Mouse (Mus musculus): Measurements from ENCODE around the gene Tfip11. TPM values are rescaled to one million over a fixed set of nuclear protein-coding genes. Genes with fewer than 3 reads are reported as not detected.

The Tfip11 gene
- polyA plus RNA-seq, 1 experiment = 58.9 TPM

DNA sequence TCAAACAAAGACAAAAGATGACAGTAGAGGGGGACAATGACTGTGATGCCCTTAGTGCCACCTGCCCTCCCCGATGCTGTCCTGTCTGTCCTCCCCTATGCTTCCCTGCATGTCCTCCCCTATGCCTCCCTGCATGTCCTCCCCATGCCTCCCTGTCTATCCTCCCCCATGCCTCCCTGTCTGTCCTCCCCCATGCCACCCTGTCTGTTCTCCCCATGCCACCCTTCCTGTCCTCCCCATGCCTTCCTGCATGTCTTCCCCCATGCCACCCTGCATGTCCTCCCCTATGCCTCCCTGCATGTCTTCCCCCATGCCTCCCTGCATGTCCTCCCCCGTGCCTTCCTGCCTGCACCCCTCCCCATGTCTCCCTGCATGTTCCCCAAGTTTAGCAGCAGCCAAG, 26.0 kb upstream of the Tfip11 start:
- WGBS = 80% methylated on average over 2 of the region's 2 CpGs

DNA sequence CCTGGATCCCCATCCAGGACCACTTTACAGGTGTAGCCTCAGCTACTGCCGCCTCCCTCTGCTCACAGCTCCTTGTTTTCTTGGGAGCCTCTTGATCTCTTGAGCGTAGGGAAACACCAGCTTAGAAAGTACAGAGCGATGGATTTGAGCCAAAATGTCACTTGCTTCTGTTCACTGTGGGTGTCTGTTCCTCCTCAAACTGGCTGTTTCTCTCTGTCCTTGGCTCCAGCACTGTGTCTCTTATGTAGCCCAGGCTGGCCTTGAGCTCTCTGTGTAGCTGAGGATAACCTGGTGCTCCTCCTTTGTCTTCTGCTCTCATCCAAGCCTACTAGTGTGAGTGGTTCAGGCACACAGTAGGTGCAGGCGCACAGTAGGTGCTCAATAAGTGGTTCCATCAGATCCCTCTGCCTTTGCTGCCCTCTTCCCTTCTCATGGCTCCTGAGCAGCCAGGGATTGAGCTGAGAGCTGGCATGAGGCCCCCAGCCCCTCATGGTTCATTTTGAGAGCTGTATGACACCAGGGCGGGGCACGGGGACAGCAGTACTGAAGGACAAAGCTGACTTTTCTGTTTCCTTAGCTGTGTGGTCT, 25.3 kb upstream of the Tfip11 start:
- no peak for DNase-seq
- Histone ChIP-seq H3K4me1 (replicated peaks; ENCODE audit: control insufficient read depth, insufficient read depth, low read length) (peaks cover 66% of the 10 kb centered on the region), H3K4me3 (ENCODE audit: control insufficient read depth, insufficient read depth, low read length) (no peak overlapping the region), H3K27me3 (ENCODE audit: control insufficient read depth, insufficient read depth, low read length) (no peaks in the 10 kb centered on the region), H3K27ac (ENCODE audit: control insufficient read depth, insufficient read depth, low read length) (no peak overlapping the region; the same call in 1 of the 2 replicates), H3K36me3 (ENCODE audit: control insufficient read depth, insufficient read depth, low read length) (no peaks in the 10 kb centered on the region)
- TF ChIP-seq CTCF (IDR thresholded peaks at IDR 0.05; ENCODE audit: borderline replicate concordance, control insufficient read depth, extremely low read depth, insufficient read depth, low read length, poor library complexity) (no peak), POLR2A (IDR thresholded peaks at IDR 0.05; ENCODE audit: control insufficient read depth, extremely low read depth, insufficient read depth, low read length, poor library complexity) (no peak)
- 94% methylated on average over 6 of the region's 6 CpGs for WGBS

More for the DNA sequence above, 26.0 kb upstream of the Tfip11 start:
- Histone ChIP-seq H3K4me1 (replicated peaks; ENCODE audit: control insufficient read depth, insufficient read depth, low read length) (peaks cover 69% of the 10 kb centered on the region), H3K27me3 (ENCODE audit: control insufficient read depth, insufficient read depth, low read length) (no peaks in the 10 kb centered on the region), H3K4me3 (ENCODE audit: control insufficient read depth, insufficient read depth, low read length) (no peak overlapping the region), H3K36me3 (ENCODE audit: control insufficient read depth, insufficient read depth, low read length) (no peaks in the 10 kb centered on the region), H3K27ac (ENCODE audit: control insufficient read depth, insufficient read depth, low read length) (no peak overlapping the region)
- TF ChIP-seq POLR2A (IDR thresholded peaks at IDR 0.05; ENCODE audit: control insufficient read depth, extremely low read depth, insufficient read depth, low read length, poor library complexity) (no peak), CTCF (IDR thresholded peaks at IDR 0.05; ENCODE audit: borderline replicate concordance, control insufficient read depth, extremely low read depth, insufficient read depth, low read length, poor library complexity) (no peak)
- no peak for DNase-seq

DNA sequence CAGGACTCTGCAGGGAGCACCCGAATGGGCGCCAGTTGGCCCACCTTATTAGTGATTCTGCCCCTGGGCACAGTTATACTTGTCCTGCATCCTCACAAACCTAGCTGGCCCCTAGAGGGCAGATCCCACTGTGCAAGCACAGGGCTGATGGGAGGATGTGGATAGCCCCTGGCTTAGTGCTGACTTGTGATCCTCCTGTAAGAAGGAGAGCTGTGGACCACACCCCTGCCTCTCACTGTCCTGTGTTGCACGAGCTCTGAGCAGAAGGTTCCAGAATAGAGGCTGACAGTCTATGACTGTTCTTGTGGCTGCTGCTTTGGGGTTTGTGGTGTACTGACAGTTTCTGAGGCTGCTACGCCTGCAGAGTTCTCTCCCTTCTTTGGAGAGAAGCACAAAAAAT, 24.5 kb upstream of the Tfip11 start:
- TF ChIP-seq POLR2A (IDR thresholded peaks at IDR 0.05; ENCODE audit: control insufficient read depth, extremely low read depth, insufficient read depth, low read length, poor library complexity) = no peak
- H3K27ac ChIP-seq (ENCODE audit: control insufficient read depth, insufficient read depth, low read length) = peak overlapping the region; percentile 29; the same call in 1 of the 2 replicates
- H3K4me3 ChIP-seq (ENCODE audit: control insufficient read depth, insufficient read depth, low read length) = no peak overlapping the region
- no peaks in the 10 kb centered on the region for H3K36me3 ChIP-seq (ENCODE audit: control insufficient read depth, insufficient read depth, low read length)
- DNase-seq = no peak
- peaks cover 59% of the 10 kb centered on the region for H3K4me1 ChIP-seq (replicated peaks; ENCODE audit: control insufficient read depth, insufficient read depth, low read length)
- H3K27me3 ChIP-seq (ENCODE audit: control insufficient read depth, insufficient read depth, low read length) = no peaks in the 10 kb centered on the region
- WGBS = 64% methylated on average over 4 of the region's 4 CpGs

DNA sequence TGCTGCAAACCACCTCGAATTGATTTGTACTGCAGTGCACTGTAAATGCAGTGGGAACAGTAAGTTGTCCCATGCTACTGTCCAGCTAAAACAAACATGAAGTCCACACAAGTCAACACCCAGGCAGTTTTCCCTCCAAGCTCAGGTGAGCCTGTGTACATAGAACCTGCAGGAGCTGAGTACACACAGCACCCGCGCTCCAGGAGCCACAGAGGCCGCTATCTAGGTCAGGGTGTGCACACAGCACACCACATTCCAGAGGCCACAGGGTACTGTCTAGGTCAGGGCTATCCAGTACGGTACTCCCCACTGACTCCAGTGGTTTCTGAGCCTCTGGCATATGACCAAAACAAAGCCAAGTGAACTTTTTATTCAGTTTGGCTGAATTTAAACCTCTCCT, 23.8 kb upstream of the Tfip11 start:
- WGBS = 59% methylated on average over 5 of the region's 5 CpGs
- H3K36me3 ChIP-seq (ENCODE audit: control insufficient read depth, insufficient read depth, low read length) = no peaks in the 10 kb centered on the region
- no peaks in the 10 kb centered on the region for H3K27me3 ChIP-seq (ENCODE audit: control insufficient read depth, insufficient read depth, low read length)
- TF ChIP-seq POLR2A (IDR thresholded peaks at IDR 0.05; ENCODE audit: control insufficient read depth, extremely low read depth, insufficient read depth, low read length, poor library complexity) = no peak
- no peak for TF ChIP-seq CTCF (IDR thresholded peaks at IDR 0.05; ENCODE audit: borderline replicate concordance, control insufficient read depth, extremely low read depth, insufficient read depth, low read length, poor library complexity)
- peaks cover 52% of the 10 kb centered on the region for H3K4me1 ChIP-seq (replicated peaks; ENCODE audit: control insufficient read depth, insufficient read depth, low read length)
- no peak for DNase-seq
- no peak overlapping the region for H3K27ac ChIP-seq (ENCODE audit: control insufficient read depth, insufficient read depth, low read length)
- H3K4me3 ChIP-seq (ENCODE audit: control insufficient read depth, insufficient read depth, low read length) = no peak overlapping the region

DNA sequence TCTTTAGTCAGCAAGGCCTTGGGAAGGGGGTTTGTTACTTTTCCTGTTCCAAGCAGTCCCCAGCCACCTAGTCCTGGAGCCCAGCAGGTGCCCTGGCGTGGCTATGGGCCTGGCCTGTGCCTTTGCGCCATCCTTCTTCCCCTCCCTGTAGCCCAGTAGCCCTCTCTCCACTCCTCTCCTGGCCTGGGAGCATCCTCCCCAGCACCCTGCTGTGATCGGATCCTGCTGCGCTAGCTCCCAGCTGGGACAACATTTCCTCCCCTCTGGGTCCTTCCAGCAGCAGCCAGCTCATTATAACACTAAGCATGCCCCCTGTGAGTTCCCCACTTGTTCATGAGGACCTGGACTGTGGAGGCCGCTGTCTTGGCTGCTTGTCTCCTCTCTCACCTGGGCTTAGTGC, 20.3 kb upstream of the Tfip11 start:
- no peak for DNase-seq
- no peak overlapping the region for H3K27ac ChIP-seq (ENCODE audit: control insufficient read depth, insufficient read depth, low read length)
- TF ChIP-seq CTCF (IDR thresholded peaks at IDR 0.05; ENCODE audit: borderline replicate concordance, control insufficient read depth, extremely low read depth, insufficient read depth, low read length, poor library complexity) (no peak), POLR2A (IDR thresholded peaks at IDR 0.05; ENCODE audit: control insufficient read depth, extremely low read depth, insufficient read depth, low read length, poor library complexity) (no peak)
- H3K4me3 ChIP-seq (ENCODE audit: control insufficient read depth, insufficient read depth, low read length) = no peak overlapping the region
- H3K4me1 ChIP-seq (replicated peaks; ENCODE audit: control insufficient read depth, insufficient read depth, low read length) = peaks cover 21% of the 10 kb centered on the region
- 95% methylated on average over 5 of the region's 5 CpGs for WGBS
- H3K36me3 ChIP-seq (ENCODE audit: control insufficient read depth, insufficient read depth, low read length) = 0 out of 2 replicates have a peak, but pooled peaks cover 5% of the 10 kb centered on the region
- no peaks in the 10 kb centered on the region for H3K27me3 ChIP-seq (ENCODE audit: control insufficient read depth, insufficient read depth, low read length)

DNA sequence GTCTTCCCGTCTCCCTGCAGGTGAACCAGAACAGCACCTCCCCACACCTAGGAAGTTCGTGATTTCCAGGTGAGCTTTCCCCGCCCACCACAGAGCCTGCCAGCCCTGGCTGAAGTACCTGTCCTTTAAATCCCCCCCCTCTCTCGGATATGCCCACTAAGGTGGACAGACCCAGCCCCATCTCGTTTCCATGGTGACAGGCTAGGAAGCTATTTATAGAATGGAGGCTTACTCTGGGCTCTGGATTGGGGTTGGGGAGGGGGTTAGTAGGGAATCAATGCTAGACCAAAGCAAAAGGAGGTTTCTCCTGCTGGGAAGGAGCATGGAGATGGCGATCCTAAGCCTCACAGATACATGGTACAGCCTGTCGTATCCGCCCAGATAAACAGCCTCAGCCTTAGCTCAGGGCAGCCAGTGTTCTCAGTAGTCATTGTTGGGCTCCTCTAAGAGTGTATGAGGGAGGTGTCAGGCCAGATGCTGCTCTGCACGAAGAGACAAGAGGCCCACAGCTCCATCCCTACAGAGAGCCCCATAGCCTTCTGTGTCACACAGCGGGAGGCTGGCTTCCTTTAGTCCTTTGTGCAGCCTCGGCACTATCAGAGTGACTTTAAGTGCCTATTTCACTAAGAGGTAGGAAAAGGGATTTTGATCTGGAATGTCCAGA, 12.8 kb upstream of the Tfip11 start:
- DNase-seq = no peak
- H3K27me3 ChIP-seq (ENCODE audit: control insufficient read depth, insufficient read depth, low read length) = no peaks in the 10 kb centered on the region
- TF ChIP-seq POLR2A (IDR thresholded peaks at IDR 0.05; ENCODE audit: control insufficient read depth, extremely low read depth, insufficient read depth, low read length, poor library complexity) (no peak), CTCF (IDR thresholded peaks at IDR 0.05; ENCODE audit: borderline replicate concordance, control insufficient read depth, extremely low read depth, insufficient read depth, low read length, poor library complexity) (no peak)
- no peak overlapping the region for H3K27ac ChIP-seq (ENCODE audit: control insufficient read depth, insufficient read depth, low read length)
- WGBS = 95% methylated on average over 11 of the region's 11 CpGs
- peaks cover 8% of the 10 kb centered on the region; the same call in 1 of the 2 replicates for H3K4me1 ChIP-seq (replicated peaks; ENCODE audit: control insufficient read depth, insufficient read depth, low read length)
- H3K36me3 ChIP-seq (ENCODE audit: control insufficient read depth, insufficient read depth, low read length) = peaks cover 10% of the 10 kb centered on the region
- H3K4me3 ChIP-seq (ENCODE audit: control insufficient read depth, insufficient read depth, low read length) = no peak overlapping the region

Data from thymus, adult 2 months (tissue).